Mouse (Mus musculus) bone marrow, adult 2 months (tissue): ENCODE data around the gene Ccnb1. TPM values are rescaled to one million over a fixed set of nuclear protein-coding genes. Genes with fewer than 3 reads are reported as not detected.

Experiments
- H3K27ac ChIP-seq: fragments of 200-500 bp; 2 replicates; pipeline ENCODE4 v1.5.1; 2012; ENCODE audit warnings: low read depth, mild to moderate bottlenecking, control low read depth, inconsistent platforms, low read length; ENCODE audit not compliant: control insufficient read depth, poor library complexity, insufficient read depth
- H3K4me1 ChIP-seq: fragments of 200-500 bp; 2 replicates; pipeline ENCODE4 v1.6.1; 2011; ENCODE audit warnings: low read length; ENCODE audit not compliant: control insufficient read depth, insufficient read depth
- H3K4me3 ChIP-seq: fragments of 200-500 bp; replicated peaks from 2 replicates; pipeline ENCODE3; 2011; ENCODE audit warnings: mild to moderate bottlenecking, low read depth, low read length, control low read depth; ENCODE audit not compliant: control insufficient read depth
- CTCF ChIP-seq: fragments of 200-500 bp; IDR thresholded peaks from 2 replicates; pipeline ENCODE4 v1.5.1; 2011; ENCODE audit warnings: low read length, control low read depth; ENCODE audit not compliant: control insufficient read depth, insufficient read depth
- POLR2A ChIP-seq: fragments of 200-500 bp; IDR thresholded peaks from 2 replicates; pipeline ENCODE4 v1.6.1; 2011; ENCODE audit warnings: low read depth, mild to moderate bottlenecking, control low read depth, low read length, borderline replicate concordance; ENCODE audit not compliant: control insufficient read depth
- WGBS: fragments of 180-500 bp; shearing (Covaris S2); methylation state at CpG from one replicate; pipeline ENCODE4 v1.1.7; 2018; 5-methylcytosine and 5-hydroxymethylcytosine counted together
- polyA plus RNA-seq: library from polyadenylated mRNA; stranded (reverse); fragments of >200 nt; gene quantifications from 2 replicates; pipeline ENCODE4 v1.2.4, GENCODE M21; 2011; ENCODE audit warnings: low replicate concordance; ENCODE audit not compliant: missing spikeins, insufficient read depth, insufficient read length

Ccnb1 gene
- polyA plus RNA-seq: 62.2 and 75.7 TPM in 2 replicates

GRCm38 (mm10) chr13:100786414-100786867 lies at the start of gene Ccnb1:
Gene Ccnb1, minus strand, starts transcription at chr13:100786570.
- peak; percentile 79 for TF ChIP-seq POLR2A
- TF ChIP-seq CTCF: peak; percentile 51
- Histone ChIP-seq H3K4me3 (peak within 1 kb of the TSS; percentile 74), H3K4me1 (no peaks in the 10 kb centered on the region), H3K27ac (peak within 1 kb of the TSS; percentile 65)
- WGBS: under 1% methylated on average over 35 of the region's 35 CpGs

GRCm38 (mm10) chr13:100834777-100835176 lies 48.4 kb upstream of the Ccnb1 start:
- peaks cover 5% of the 10 kb centered on the region for H3K4me1 ChIP-seq
- H3K27ac ChIP-seq: no peak overlapping the region
- H3K4me3 ChIP-seq: no peak overlapping the region
- no peak for TF ChIP-seq POLR2A
- no peak for TF ChIP-seq CTCF

- TF ChIP-seq POLR2A: no peak
- no peak for TF ChIP-seq CTCF
- H3K27ac ChIP-seq: no peak overlapping the region
- H3K4me1 ChIP-seq: peaks cover 5% of the 10 kb centered on the region
- H3K4me3 ChIP-seq: peak overlapping the region; percentile 6
- WGBS: 32% methylated on average over 6 of the region's 6 CpGs
These were observed 47.3 kb upstream of the Ccnb1 start for GRCm38 (mm10) chr13:100833640-100834002.

GRCm38 (mm10) chr13:100832741-100833639 lies 46.6 kb upstream of the Ccnb1 start, which contains the start of gene Slc30a5:
Gene Slc30a5, minus strand, starts transcription at chr13:100833427.
- H3K4me3 ChIP-seq: peak within 1 kb of the TSS; percentile 76
- H3K27ac ChIP-seq: peak within 1 kb of the TSS; percentile 86
- TF ChIP-seq POLR2A (peak; percentile 92), CTCF (peak; percentile 82)
- under 1% methylated on average over 94 of the region's 94 CpGs for WGBS
- peaks cover 5% of the 10 kb centered on the region for H3K4me1 ChIP-seq

- no peak for TF ChIP-seq CTCF
- TF ChIP-seq POLR2A: no peak
- Histone ChIP-seq H3K4me3 (peak overlapping the region; percentile 76), H3K27ac (no peak overlapping the region; the same call in 1 of the 2 replicates), H3K4me1 (peaks cover 5% of the 10 kb centered on the region)
- WGBS: 0% methylated on average over 8 of the region's 8 CpGs
These were observed 45.8 kb upstream of the Ccnb1 start for GRCm38 (mm10) chr13:100832188-100832587.

GRCm38 (mm10) chr13:100831123-100831522 lies 44.8 kb upstream of the Ccnb1 start:
- no peak for TF ChIP-seq POLR2A
- TF ChIP-seq CTCF: no peak
- Histone ChIP-seq H3K27ac (no peak overlapping the region), H3K4me1 (peaks cover 5% of the 10 kb centered on the region), H3K4me3 (peak overlapping the region; percentile 12)
- 73% methylated on average over 6 of the region's 6 CpGs for WGBS

GRCm38 (mm10) chr13:100825627-100826410 lies 39.4 kb upstream of the Ccnb1 start:
- 87% methylated on average over 9 of the region's 9 CpGs for WGBS
- no peak overlapping the region for H3K4me3 ChIP-seq
- H3K27ac ChIP-seq: no peak overlapping the region
- TF ChIP-seq POLR2A (no peak), CTCF (no peak)
- peaks cover 1% of the 10 kb centered on the region; the same call in 1 of the 2 replicates for H3K4me1 ChIP-seq

- peak overlapping the region; percentile 79 for H3K27ac ChIP-seq
- TF ChIP-seq POLR2A: no peak
- no peak for TF ChIP-seq CTCF
- WGBS: 84% methylated on average over 3 of the region's 3 CpGs
These were observed 38.5 kb upstream of the Ccnb1 start for GRCm38 (mm10) chr13:100824916-100825315.

More at GRCm38 (mm10) chr13:100824916-100825315, 38.5 kb upstream of the Ccnb1 start:
- Histone ChIP-seq H3K4me1 (peaks cover 1% of the 10 kb centered on the region; the same call in 1 of the 2 replicates), H3K4me3 (no peak overlapping the region)
